Mouse (Mus musculus) lung, postnatal 0 days (tissue): ENCODE results near the gene Dapl1.

ENCODE experiments used
- CTCF ChIP-seq: IDR thresholded peaks from 2 replicates; pipeline ENCODE4 v1.5.1; 2016; ENCODE audit warnings: antibody characterized with exemption, mild to moderate bottlenecking
- EP300 ChIP-seq: IDR thresholded peaks from 2 replicates; pipeline ENCODE4 v1.6.1; 2016; ENCODE audit warnings: antibody characterized with exemption, mild to moderate bottlenecking, control low read depth

DNA sequence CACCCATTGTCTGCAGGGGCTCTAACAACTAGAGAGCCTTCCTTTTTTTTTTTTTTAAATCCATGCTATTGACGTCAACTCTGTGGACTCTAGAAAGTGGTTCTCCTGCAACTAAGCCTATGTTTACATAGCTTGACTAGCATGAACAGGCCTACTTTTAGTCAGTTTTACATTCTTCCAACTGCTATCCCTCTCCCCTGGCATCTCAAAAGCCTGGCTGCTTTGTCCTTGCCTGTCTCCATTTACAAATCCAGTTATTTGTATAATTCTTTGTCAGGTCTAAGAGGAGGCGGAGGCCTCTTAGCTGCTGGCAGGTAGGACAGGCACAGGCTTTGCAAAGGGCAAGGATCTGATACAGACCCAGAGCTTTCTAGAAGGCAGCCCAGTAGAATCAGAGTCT, 627 bp downstream of the Dapl1 start:
- no peak for TF ChIP-seq CTCF
- TF ChIP-seq EP300 = no peak
